Comparison of ENCODE assay signal across 14 mouse cellular contexts in the genomic region with DNA sequence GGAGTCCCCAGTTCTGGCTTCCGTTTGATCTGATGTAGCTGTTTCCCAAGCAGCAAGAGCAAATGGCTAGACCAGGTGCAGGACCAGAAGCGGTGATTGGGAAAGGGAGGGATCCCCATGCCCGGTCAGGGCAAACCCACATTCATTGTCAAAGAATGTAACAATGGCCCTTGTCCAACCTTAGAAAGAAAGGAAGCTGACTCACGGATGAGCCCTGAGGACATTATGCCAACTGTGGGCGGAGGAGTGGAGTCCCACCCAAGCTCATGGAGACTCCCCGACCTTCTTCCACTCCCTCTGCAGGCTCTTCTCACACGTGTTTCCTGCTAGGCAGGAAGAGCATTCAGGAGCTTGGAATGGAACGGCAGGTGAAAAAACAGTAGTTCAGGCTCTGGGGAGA. TPM values are rescaled to one million over a fixed set of nuclear protein-coding genes. Genes with fewer than 3 reads are reported as not detected.
DNase-seq lines count a peak whose midpoint lies in the region; ATAC-seq and TF ChIP-seq lines count a peak whose summit lies in the region.
"Had no signal": no experiment of that assay in that cellular context is flagged by ENCODE, and none has a peak within 500 bp of the region (broad histone marks: within the 10 kb centered on the region; RNA-seq: fewer than 3 reads in every experiment).

No protein-coding gene starts in this region.

- no peak for ATAC-seq in heart, embryonic 13.5 days (ENCODE audit: extremely low read depth, insufficient number of reproducible peaks, low FRiP score, low TSS enrichment)
- ATAC-seq in lung, embryonic 14.5 days (ENCODE audit: insufficient read depth) = no peak
- ATAC-seq in intestine, embryonic 16.5 days = no peak
- ATAC-seq: activated CD4-positive, CD25-positive, alpha-beta regulatory T cell, adult 4 months; forebrain, postnatal 0 days had no signal

- H3K27me3 ChIP-seq in heart, embryonic 13.5 days (replicated peaks) = no peaks in the 10 kb centered on the region
- H3K27me3 ChIP-seq in lung, embryonic 14.5 days (ENCODE audit: insufficient read depth, low read length) = no peaks in the 10 kb centered on the region
- H3K27me3 ChIP-seq in intestine, embryonic 16.5 days (replicated peaks; ENCODE audit: control insufficient read depth, insufficient read depth, low read length) = no peaks in the 10 kb centered on the region
- H3K27me3 ChIP-seq: limb, embryonic 12.5 days had no signal

- H3K4me3 ChIP-seq in heart, embryonic 13.5 days = no peak overlapping the region
- no peak overlapping the region for H3K4me3 ChIP-seq in lung, embryonic 14.5 days (ENCODE audit: low read depth, low read length)
- no peak overlapping the region for H3K4me3 ChIP-seq in intestine, embryonic 16.5 days (ENCODE audit: low read length)
- H3K4me3 ChIP-seq: limb, embryonic 12.5 days; megakaryocyte, embryonic 14.5 days had no signal

- no peaks in the 10 kb centered on the region for H3K9me3 ChIP-seq in heart, embryonic 13.5 days
- H3K9me3 ChIP-seq in lung, embryonic 14.5 days (ENCODE audit: low read depth, low read length) = no peaks in the 10 kb centered on the region
- H3K9me3 ChIP-seq in intestine, embryonic 16.5 days (ENCODE audit: control insufficient read depth, low read length) = no peaks in the 10 kb centered on the region; the same call in 1 of the 2 replicates
- H3K9me3 ChIP-seq: limb, embryonic 12.5 days had no signal

- no peak overlapping the region for H3K9ac ChIP-seq in heart, embryonic 13.5 days
- H3K9ac ChIP-seq in lung, embryonic 14.5 days = no peak overlapping the region
- no peak overlapping the region for H3K9ac ChIP-seq in intestine, embryonic 16.5 days (ENCODE audit: low read depth, low read length)
- H3K9ac ChIP-seq: forebrain, postnatal 0 days; limb, embryonic 12.5 days had no signal

- peak; percentile 29 for DNase-seq in gastrocnemius, adult 18-20 months (ENCODE audit: low spot score)
- no peak for DNase-seq in gastrocnemius, postnatal 14 days
- DNase-seq in adipocyte (ENCODE audit: low spot score) = peak; percentile 27
- peak; percentile 26 for DNase-seq in lung, embryonic 14.5 days
- no peak for DNase-seq in ovary, postnatal 36 days (ENCODE audit: low spot score)
- DNase-seq in thymus, adult 18-20 months = no peak
- DNase-seq: cerebellum, postnatal 10 days; forebrain, postnatal 0 days had no signal

- TF ChIP-seq CTCF in lung, embryonic 14.5 days (IDR thresholded peaks at IDR 0.05; ENCODE audit: low read depth) = no peak

- intact Hi-C loops in gastrocnemius, postnatal 14 days (cut with DNase I; ENCODE audit: low total_unique reads) = loop anchor here (5.0 kb wide), 1 partner anchor 41 kb away; a partner anchor contains a TSS

- H3K36me3 ChIP-seq in heart, embryonic 13.5 days = no peaks in the 10 kb centered on the region
- 0 out of 2 replicates have a peak, but pooled peaks cover 5% of the 10 kb centered on the region for H3K36me3 ChIP-seq in lung, embryonic 14.5 days (ENCODE audit: insufficient read depth)
- H3K36me3 ChIP-seq in intestine, embryonic 16.5 days (ENCODE audit: control insufficient read depth, insufficient read depth, low read length) = 0 out of 2 replicates have a peak, but pooled peaks cover 2% of the 10 kb centered on the region
- H3K36me3 ChIP-seq: limb, embryonic 12.5 days had no signal

- peaks cover 12% of the 10 kb centered on the region for H3K4me1 ChIP-seq in heart, embryonic 13.5 days
- no peaks in the 10 kb centered on the region for H3K4me1 ChIP-seq in lung, embryonic 14.5 days (ENCODE audit: insufficient read depth)
- peaks cover 19% of the 10 kb centered on the region for H3K4me1 ChIP-seq in intestine, embryonic 16.5 days (ENCODE audit: control insufficient read depth, insufficient read depth, low read length)

- H3K27ac ChIP-seq in heart, embryonic 13.5 days (replicated peaks) = peak overlapping the region; percentile 66
- no peak overlapping the region for H3K27ac ChIP-seq in lung, embryonic 14.5 days (ENCODE audit: low read depth)
- H3K27ac ChIP-seq in intestine, embryonic 16.5 days (ENCODE audit: low read length) = no peak overlapping the region
- H3K27ac ChIP-seq: limb, embryonic 12.5 days had no signal

- 56% methylated on average over 8 of the region's 8 CpGs for WGBS in heart, embryonic 13.5 days
- WGBS in lung, embryonic 14.5 days = 64% methylated on average over 8 of the region's 8 CpGs
- 64% methylated on average over 8 of the region's 8 CpGs for WGBS in intestine, embryonic 16.5 days

- H3K4me2 ChIP-seq in heart, embryonic 13.5 days = no peak overlapping the region
- H3K4me2 ChIP-seq in lung, embryonic 14.5 days = no peak overlapping the region
- H3K4me2 ChIP-seq in intestine, embryonic 16.5 days (ENCODE audit: low read depth, low read length) = no peak overlapping the region
- H3K4me2 ChIP-seq: limb, embryonic 12.5 days had no signal

RNA-seq across cellular contexts. Expression of a gene that starts 16.1 kb away (rescaled TPM):
- 10 to 100 TPM; 31.4 to 32.6 TPM for total RNA-seq in gastrocnemius, adult 18-20 months (2021)
- 10 to 100 TPM; 36.8 to 41.0 TPM for total RNA-seq in gastrocnemius, postnatal 14 days (2021)
- polyA plus RNA-seq in heart, embryonic 13.5 days (2015; fragmentation: Nextera tagmentation; extraction: Ambion mirVana) = 53.0 and 54.5 TPM in 2 replicates
- polyA plus RNA-seq in lung, embryonic 14.5 days (2014; fragmentation: Nextera tagmentation; extraction: Ambion mirVana) = 70.1 and 71.0 TPM in 2 replicates
- polyA plus RNA-seq in intestine, embryonic 16.5 days (2015; fragmentation: Nextera tagmentation; extraction: Ambion mirVana) = 59.1 and 61.4 TPM in 2 replicates

RNA-seq across cellular contexts. Expression of a gene that starts 27.5 kb away (rescaled TPM):
- 10 to 100 TPM; 22.8 to 24.5 TPM for total RNA-seq in gastrocnemius, adult 18-20 months (2021)
- total RNA-seq in gastrocnemius, postnatal 14 days (2021) = 10 to 100 TPM; 14.6 to 20.6 TPM
- polyA plus RNA-seq in heart, embryonic 13.5 days (2015; fragmentation: Nextera tagmentation; extraction: Ambion mirVana) = 8.9 and 17.9 TPM in 2 replicates
- 4.4 and 5.3 TPM in 2 replicates for polyA plus RNA-seq in lung, embryonic 14.5 days (2014; fragmentation: Nextera tagmentation; extraction: Ambion mirVana)
- polyA plus RNA-seq in intestine, embryonic 16.5 days (2015; fragmentation: Nextera tagmentation; extraction: Ambion mirVana) = 16.0 and 16.4 TPM in 2 replicates

RNA-seq across cellular contexts. Expression of a gene that starts 39.9 kb away (rescaled TPM):
- total RNA-seq in gastrocnemius, adult 18-20 months (2021) = not detected
- not detected for total RNA-seq in gastrocnemius, postnatal 14 days (2021)
- polyA plus RNA-seq in heart, embryonic 13.5 days (2015; fragmentation: Nextera tagmentation; extraction: Ambion mirVana) = not detected in 2 replicates
- not detected in 2 replicates for polyA plus RNA-seq in lung, embryonic 14.5 days (2014; fragmentation: Nextera tagmentation; extraction: Ambion mirVana)
- polyA plus RNA-seq in intestine, embryonic 16.5 days (2015; fragmentation: Nextera tagmentation; extraction: Ambion mirVana) = not detected in 2 replicates
- total RNA-seq: forebrain, postnatal 0 days had no signal
- polyA plus RNA-seq: forebrain, postnatal 0 days; limb, embryonic 12.5 days; stomach, embryonic 16.5 days had no signal

RNA-seq across cellular contexts. Expression of a gene that starts 48.8 kb away (rescaled TPM):
- not detected for total RNA-seq in gastrocnemius, adult 18-20 months (2021)
- total RNA-seq in gastrocnemius, postnatal 14 days (2021) = not detected
- 11.1 and 12.7 TPM in 2 replicates for polyA plus RNA-seq in heart, embryonic 13.5 days (2015; fragmentation: Nextera tagmentation; extraction: Ambion mirVana)
- 280 and 282 TPM in 2 replicates for polyA plus RNA-seq in lung, embryonic 14.5 days (2014; fragmentation: Nextera tagmentation; extraction: Ambion mirVana)
- 36.8 and 42.4 TPM in 2 replicates for polyA plus RNA-seq in intestine, embryonic 16.5 days (2015; fragmentation: Nextera tagmentation; extraction: Ambion mirVana)
- polyA plus RNA-seq: activated CD4-positive, CD25-positive, alpha-beta regulatory T cell, adult 4 months had no signal

RNA-seq across cellular contexts. Expression of a gene that starts 52.6 kb away (rescaled TPM):
- total RNA-seq in gastrocnemius, adult 18-20 months (2021) = 1 to 10 TPM; 3.8 to 6.5 TPM
- total RNA-seq in gastrocnemius, postnatal 14 days (2021) = 1 to 10 TPM in 1 of 2 experiments, under 1 TPM in 1; 0.62 to 2.6 TPM
- polyA plus RNA-seq in heart, embryonic 13.5 days (2015; fragmentation: Nextera tagmentation; extraction: Ambion mirVana) = 8.7 and 11.7 TPM in 2 replicates
- polyA plus RNA-seq in lung, embryonic 14.5 days (2014; fragmentation: Nextera tagmentation; extraction: Ambion mirVana) = 14.4 and 14.9 TPM in 2 replicates
- 9.8 and 11.9 TPM in 2 replicates for polyA plus RNA-seq in intestine, embryonic 16.5 days (2015; fragmentation: Nextera tagmentation; extraction: Ambion mirVana)

Comparison
In these comparisons a context has a peak if more than half of its experiments do, and no peak if none do; other contexts are left out.
1. DNase-seq: peak in gastrocnemius, adult 18-20 months (single experiment), adipocyte (single experiment) and lung, embryonic 14.5 days (single experiment); none in gastrocnemius, postnatal 14 days (single experiment), ovary, postnatal 36 days (single experiment) and thymus, adult 18-20 months (0 of 2).